12 mouse cellular contexts compared by ENCODE assay signal in the genomic region with DNA sequence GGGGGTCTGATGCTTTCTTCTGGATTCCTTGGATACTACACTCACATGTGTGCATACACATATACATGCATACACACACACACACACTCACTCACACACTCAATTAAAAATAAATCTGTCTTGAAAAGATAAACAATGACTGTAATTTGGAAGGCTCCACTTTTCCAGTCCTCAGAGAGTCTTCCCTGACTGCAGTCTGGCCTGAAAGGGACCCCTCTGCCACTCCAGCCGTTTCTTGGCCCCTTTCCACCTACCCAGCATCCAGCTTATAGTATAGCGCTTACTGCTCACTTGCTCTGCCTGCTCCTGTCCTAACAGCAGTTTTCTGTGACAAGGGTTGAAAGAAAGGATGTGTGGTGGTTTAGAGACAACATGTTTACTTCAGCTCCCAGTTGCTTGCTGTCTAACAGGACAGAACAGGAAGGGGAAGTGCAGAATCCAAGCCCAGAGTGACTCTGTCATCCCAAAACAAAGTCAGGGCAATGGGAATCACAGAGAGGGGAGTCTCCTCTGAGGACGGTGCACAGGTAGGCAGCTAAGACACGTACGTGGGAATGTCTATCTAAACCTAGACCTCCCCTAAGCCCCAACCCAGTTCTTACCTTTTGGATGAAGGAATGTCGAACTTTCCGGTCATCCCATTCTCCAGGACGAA. TPM values are rescaled to one million over a fixed set of nuclear protein-coding genes. Genes with fewer than 3 reads are reported as not detected.
DNase-seq lines count a peak whose midpoint lies in the region; ATAC-seq lines count a peak whose summit lies in the region.
"Had no signal": no experiment of that assay in that cellular context is flagged by ENCODE, and none has a peak within 500 bp of the region (broad histone marks: within the 10 kb centered on the region; RNA-seq: fewer than 3 reads in every experiment).

No protein-coding gene starts in this region.

- no peak overlapping the region for H3K9ac ChIP-seq in heart, embryonic 11.5 days (ENCODE audit: low read depth, low read length)
- H3K9ac ChIP-seq in kidney, embryonic 16.5 days (replicated peaks; ENCODE audit: low read length) = no peak overlapping the region
- H3K9ac ChIP-seq in kidney, embryonic 14.5 days (ENCODE audit: low read depth, low read length) = no peak overlapping the region
- H3K9ac ChIP-seq in stomach, embryonic 16.5 days (ENCODE audit: low read length) = no peak overlapping the region

- H3K4me1 ChIP-seq in heart, embryonic 11.5 days (ENCODE audit: control insufficient read depth, insufficient read depth, low read length) = peaks cover 81% of the 10 kb centered on the region
- peaks cover 34% of the 10 kb centered on the region for H3K4me1 ChIP-seq in kidney, embryonic 16.5 days (ENCODE audit: insufficient read depth, low read length)
- H3K4me1 ChIP-seq in kidney, embryonic 14.5 days (ENCODE audit: control insufficient read depth, insufficient read depth, low read length) = peaks cover 32% of the 10 kb centered on the region
- H3K4me1 ChIP-seq in stomach, embryonic 16.5 days (ENCODE audit: control insufficient read depth, insufficient read depth, low read length) = peaks cover 66% of the 10 kb centered on the region

- 82% methylated on average over 8 of the region's 8 CpGs for WGBS in heart, embryonic 11.5 days (ENCODE audit: insufficient replicate concordance)
- 79% methylated on average over 8 of the region's 8 CpGs for WGBS in kidney, embryonic 16.5 days
- WGBS in kidney, embryonic 14.5 days = 87% methylated on average over 8 of the region's 8 CpGs
- 77% methylated on average over 8 of the region's 8 CpGs for WGBS in stomach, embryonic 16.5 days

- no peaks in the 10 kb centered on the region for H3K9me3 ChIP-seq in heart, embryonic 11.5 days (replicated peaks; ENCODE audit: control insufficient read depth, low read length)
- H3K9me3 ChIP-seq in kidney, embryonic 16.5 days (ENCODE audit: low read length) = no peaks in the 10 kb centered on the region
- H3K9me3 ChIP-seq in kidney, embryonic 14.5 days (ENCODE audit: control insufficient read depth, low read length) = no peaks in the 10 kb centered on the region
- H3K9me3 ChIP-seq in stomach, embryonic 16.5 days (replicated peaks; ENCODE audit: control insufficient read depth, low read length) = no peaks in the 10 kb centered on the region

- H3K27ac ChIP-seq in heart, embryonic 11.5 days (ENCODE audit: low read depth, low read length) = peak overlapping the region; percentile 99; the same call in 1 of the 2 replicates
- peak overlapping the region; percentile 24; the same call in 1 of the 2 replicates for H3K27ac ChIP-seq in kidney, embryonic 16.5 days (ENCODE audit: low read length)
- H3K27ac ChIP-seq in kidney, embryonic 14.5 days (ENCODE audit: low read depth, low read length) = no peak overlapping the region
- H3K27ac ChIP-seq in stomach, embryonic 16.5 days (ENCODE audit: low read length) = peak overlapping the region; percentile 46

- no peak overlapping the region for H3K4me3 ChIP-seq in heart, embryonic 11.5 days (ENCODE audit: low read depth, low read length)
- H3K4me3 ChIP-seq in kidney, embryonic 16.5 days (ENCODE audit: low read length) = no peak overlapping the region
- no peak overlapping the region for H3K4me3 ChIP-seq in kidney, embryonic 14.5 days (ENCODE audit: low read length)
- no peak overlapping the region for H3K4me3 ChIP-seq in stomach, embryonic 16.5 days (replicated peaks; ENCODE audit: low read length)

- DNase-seq in heart, adult 18-20 months = no peak
- peak; percentile 55 for DNase-seq in lung, postnatal 10 days
- no peak for DNase-seq in lung, postnatal 14 days
- no peak for DNase-seq in right cerebral cortex, postnatal 36 days (ENCODE audit: low spot score in 2 of 2)

- H3K27me3 ChIP-seq in heart, embryonic 11.5 days (ENCODE audit: control insufficient read depth, insufficient read depth, low read length) = no peaks in the 10 kb centered on the region
- H3K27me3 ChIP-seq in kidney, embryonic 16.5 days (ENCODE audit: insufficient read depth, low read length) = no peaks in the 10 kb centered on the region
- no peaks in the 10 kb centered on the region for H3K27me3 ChIP-seq in kidney, embryonic 14.5 days (ENCODE audit: control insufficient read depth, insufficient read depth, low read length)
- no peaks in the 10 kb centered on the region for H3K27me3 ChIP-seq in stomach, embryonic 16.5 days (ENCODE audit: control insufficient read depth, insufficient read depth, low read length)

- H3K36me3 ChIP-seq in heart, embryonic 11.5 days (ENCODE audit: control insufficient read depth, insufficient read depth, low read length) = peaks cover 14% of the 10 kb centered on the region
- H3K36me3 ChIP-seq in kidney, embryonic 16.5 days (ENCODE audit: insufficient read depth, low read length) = peaks cover 50% of the 10 kb centered on the region
- peaks cover 46% of the 10 kb centered on the region; the same call in 1 of the 2 replicates for H3K36me3 ChIP-seq in kidney, embryonic 14.5 days (ENCODE audit: control insufficient read depth, insufficient read depth, low read length)
- H3K36me3 ChIP-seq in stomach, embryonic 16.5 days (ENCODE audit: control insufficient read depth, insufficient read depth, low read length) = peaks cover 14% of the 10 kb centered on the region

- no peak overlapping the region for H3K4me2 ChIP-seq in heart, embryonic 11.5 days
- no peak overlapping the region for H3K4me2 ChIP-seq in kidney, embryonic 16.5 days (replicated peaks; ENCODE audit: low read depth, low read length)
- no peak overlapping the region for H3K4me2 ChIP-seq in kidney, embryonic 14.5 days (replicated peaks; ENCODE audit: low read depth, low read length)
- no peak overlapping the region for H3K4me2 ChIP-seq in stomach, embryonic 16.5 days (ENCODE audit: low read depth, low read length)

- ATAC-seq in heart, embryonic 11.5 days (replicated peaks; ENCODE audit: insufficient number of reproducible peaks, low FRiP score, low TSS enrichment) = no peak
- no peak for ATAC-seq in kidney, embryonic 16.5 days (ENCODE audit: low FRiP score, low TSS enrichment)
- no peak for ATAC-seq in kidney, embryonic 14.5 days (ENCODE audit: low FRiP score, low TSS enrichment)
- ATAC-seq in stomach, embryonic 16.5 days (ENCODE audit: insufficient read depth, low FRiP score) = no peak
- ATAC-seq: CD4-positive, CD25-positive, alpha-beta regulatory T cell, adult 4 months had no signal

RNA-seq across cellular contexts. Expression of gene Pnkd, which starts 8.7 kb away (rescaled TPM):
- polyA plus RNA-seq in heart, embryonic 11.5 days (2014; fragmentation: Nextera tagmentation; extraction: Ambion mirVana) = 225 and 231 TPM in 2 replicates
- 100 to 1,000 TPM; 138 to 151 TPM for total RNA-seq in heart, adult 18-20 months (2021)
- polyA plus RNA-seq in kidney, embryonic 16.5 days (2015; fragmentation: Nextera tagmentation; extraction: Ambion mirVana) = 149 and 156 TPM in 2 replicates
- 126 and 154 TPM in 2 replicates for polyA plus RNA-seq in kidney, embryonic 14.5 days (2014; fragmentation: Nextera tagmentation; extraction: Ambion mirVana)
- polyA plus RNA-seq in stomach, embryonic 16.5 days (2015; fragmentation: Nextera tagmentation; extraction: Ambion mirVana) = 108 and 119 TPM in 2 replicates

RNA-seq across cellular contexts. Expression of gene Aamp, which starts 8.9 kb away (rescaled TPM):
- 173 and 193 TPM in 2 replicates for polyA plus RNA-seq in heart, embryonic 11.5 days (2014; fragmentation: Nextera tagmentation; extraction: Ambion mirVana)
- total RNA-seq in heart, adult 18-20 months (2021) = 100 to 1,000 TPM in 1 of 2 experiments, 10 to 100 TPM in 1; 99.8 to 102 TPM
- 322 and 350 TPM in 2 replicates for polyA plus RNA-seq in kidney, embryonic 16.5 days (2015; fragmentation: Nextera tagmentation; extraction: Ambion mirVana)
- polyA plus RNA-seq in kidney, embryonic 14.5 days (2014; fragmentation: Nextera tagmentation; extraction: Ambion mirVana) = 249 and 258 TPM in 2 replicates
- polyA plus RNA-seq in stomach, embryonic 16.5 days (2015; fragmentation: Nextera tagmentation; extraction: Ambion mirVana) = 227 and 252 TPM in 2 replicates

RNA-seq across cellular contexts. Expression of gene Tmbim1, which starts 12.0 kb away (rescaled TPM):
- 29.2 and 37.1 TPM in 2 replicates for polyA plus RNA-seq in heart, embryonic 11.5 days (2014; fragmentation: Nextera tagmentation; extraction: Ambion mirVana)
- total RNA-seq in heart, adult 18-20 months (2021) = 10 to 100 TPM; 40.2 to 46.3 TPM
- 33.5 and 35.1 TPM in 2 replicates for polyA plus RNA-seq in kidney, embryonic 16.5 days (2015; fragmentation: Nextera tagmentation; extraction: Ambion mirVana)
- 16.3 and 18.1 TPM in 2 replicates for polyA plus RNA-seq in kidney, embryonic 14.5 days (2014; fragmentation: Nextera tagmentation; extraction: Ambion mirVana)
- 105 and 150 TPM in 2 replicates for polyA plus RNA-seq in stomach, embryonic 16.5 days (2015; fragmentation: Nextera tagmentation; extraction: Ambion mirVana)

RNA-seq across cellular contexts. Expression of gene Gpbar1, which starts 15.1 kb away (rescaled TPM):
- polyA plus RNA-seq in heart, embryonic 11.5 days (2014; fragmentation: Nextera tagmentation; extraction: Ambion mirVana) = 0.83 and 1.0 TPM in 2 replicates
- not detected for total RNA-seq in heart, adult 18-20 months (2021)
- 1.6 and 1.9 TPM in 2 replicates for polyA plus RNA-seq in kidney, embryonic 16.5 days (2015; fragmentation: Nextera tagmentation; extraction: Ambion mirVana)
- polyA plus RNA-seq in kidney, embryonic 14.5 days (2014; fragmentation: Nextera tagmentation; extraction: Ambion mirVana) = 2.5 and 3.2 TPM in 2 replicates
- polyA plus RNA-seq in stomach, embryonic 16.5 days (2015; fragmentation: Nextera tagmentation; extraction: Ambion mirVana) = 1.0 and 1.2 TPM in 2 replicates
- total RNA-seq: layer of hippocampus, adult 18-20 months; left cerebral cortex, postnatal 36 days; megakaryocyte progenitor cell, adult 5-6 weeks had no signal

RNA-seq across cellular contexts. Expression of gene Arpc2, which starts 57.5 kb away (rescaled TPM):
- 387 and 411 TPM in 2 replicates for polyA plus RNA-seq in heart, embryonic 11.5 days (2014; fragmentation: Nextera tagmentation; extraction: Ambion mirVana)
- total RNA-seq in heart, adult 18-20 months (2021) = 100 to 1,000 TPM; 141 to 153 TPM
- 441 and 457 TPM in 2 replicates for polyA plus RNA-seq in kidney, embryonic 16.5 days (2015; fragmentation: Nextera tagmentation; extraction: Ambion mirVana)
- 378 and 417 TPM in 2 replicates for polyA plus RNA-seq in kidney, embryonic 14.5 days (2014; fragmentation: Nextera tagmentation; extraction: Ambion mirVana)
- 544 and 546 TPM in 2 replicates for polyA plus RNA-seq in stomach, embryonic 16.5 days (2015; fragmentation: Nextera tagmentation; extraction: Ambion mirVana)
